Mouse (Mus musculus): ENCODE data around the gene Slc7a12.

Slc7a12 gene

GRCm38 (mm10) chr3:14480397-14480796 lies at the start of gene Slc7a12:
TSS of gene Slc7a12 (plus strand) at chr3:14480697.
- DNase-seq (ENCODE audit: low spot score in 2 of 2) = no peak

GRCm38 (mm10) chr3:14432381-14432780 lies 48.1 kb upstream of the Slc7a12 start:
- no peak for DNase-seq (ENCODE audit: low spot score in 2 of 2)

GRCm38 (mm10) chr3:14446015-14446414 lies 34.5 kb upstream of the Slc7a12 start:
- DNase-seq (ENCODE audit: low spot score in 2 of 2) = no peak

- DNase-seq (ENCODE audit: low spot score in 2 of 2) = no peak
Observed at GRCm38 (mm10) chr3:14446691-14447090, 33.8 kb upstream of the Slc7a12 start.

Data from heart, adult 9 months (tissue).